Mouse (Mus musculus) heart, postnatal 0 days (tissue): Measurements from ENCODE around the gene Vps18. TPM values are rescaled to one million over a fixed set of nuclear protein-coding genes. Genes with fewer than 3 reads are reported as not detected.

ENCODE experiments used
- ATAC-seq: fragments of 200-750 bp; cut with Nextera tagmentation; 2 replicates; pipeline ENCODE4 v1.8.0; 2017; ENCODE audit warnings: low read depth, moderate number of reproducible peaks, moderate library complexity; ENCODE audit not compliant: insufficient read depth
- DNase-seq: peaks from one replicate; pipeline ENCODE4 v3.0.0-alpha.2; 2016; ENCODE audit warnings: low spot score
- H3K27ac ChIP-seq: fragments of 300-500 bp; sonication (generic); 2 replicates; pipeline ENCODE4 v1.5.1; 2014; ENCODE audit warnings: low read depth, mild to moderate bottlenecking
- H3K27me3 ChIP-seq: fragments of 300-500 bp; sonication (generic); 2 replicates; pipeline ENCODE4 v1.6.1; 2014; ENCODE audit warnings: low read length, mixed read lengths; ENCODE audit not compliant: control insufficient read depth, insufficient read depth
- H3K36me3 ChIP-seq: fragments of 300-500 bp; sonication (generic); replicated peaks from 2 replicates; pipeline ENCODE4 v1.6.1; 2014; ENCODE audit warnings: low read length, mixed read lengths; ENCODE audit not compliant: control insufficient read depth, insufficient read depth
- H3K4me1 ChIP-seq: fragments of 300-500 bp; sonication (generic); 2 replicates; pipeline ENCODE4 v1.6.1; 2014; ENCODE audit warnings: antibody characterized with exemption; ENCODE audit not compliant: control insufficient read depth, insufficient read depth
- H3K4me2 ChIP-seq: fragments of 300-500 bp; sonication (generic); 2 replicates; pipeline ENCODE4 v1.6.1; 2014; ENCODE audit warnings: low read depth, mild to moderate bottlenecking, low read length, moderate library complexity
- H3K4me3 ChIP-seq: fragments of 300-500 bp; sonication (generic); 2 replicates; pipeline ENCODE4 v1.5.1; 2014; ENCODE audit warnings: low read depth, low read length
- H3K9ac ChIP-seq: fragments of 300-500 bp; sonication (generic); replicated peaks from 2 replicates; pipeline ENCODE4 v1.6.1; 2014; ENCODE audit warnings: low read depth, low read length, mixed read lengths
- H3K9me3 ChIP-seq: fragments of 300-500 bp; sonication (generic); replicated peaks from 2 replicates; pipeline ENCODE4 v1.6.1; 2016; ENCODE audit warnings: low read length; ENCODE audit not compliant: control insufficient read depth
- CTCF ChIP-seq: IDR thresholded peaks from 2 replicates; pipeline ENCODE4 v1.5.1; 2016; ENCODE audit warnings: antibody characterized with exemption, control low read depth, low read depth
- EP300 ChIP-seq: IDR thresholded peaks from 2 replicates; pipeline ENCODE4 v1.6.1; 2016; ENCODE audit warnings: antibody characterized with exemption, low read depth
- WGBS: fragments of 180-500 bp; shearing (Covaris S2); extraction: QIAGEN DNeasy Blood & Tissue Kit; methylation state at CpG from one replicate; pipeline ENCODE4 v1.1.7; 2014; 5-methylcytosine and 5-hydroxymethylcytosine counted together
- polyA plus RNA-seq: library from polyadenylated mRNA; unstranded; fragments of >200 nt; fragmentation: Nextera tagmentation; extraction: Ambion mirVana; gene quantifications from 2 replicates; pipeline ENCODE4 v1.2.1, GENCODE M21; 2015
- total RNA-seq: library from RNA; depleted of rRNA; stranded (reverse); fragments of >200 nt; gene quantifications from 2 replicates; pipeline ENCODE4 v1.2.3, GENCODE M21; 2014; ENCODE audit warnings: low replicate concordance

Gene Vps18
- total and polyA plus RNA-seq, 2 experiments from 2014 or later = 8.0 to 14.3 TPM

GRCm38 (mm10) chr2:119274126-119274525, 14.4 kb upstream of the Vps18 start:
- H3K4me3 ChIP-seq = no peak overlapping the region
- TF ChIP-seq CTCF (no peak), EP300 (no peak)
- no peak overlapping the region for H3K9ac ChIP-seq
- H3K27me3 ChIP-seq = peaks cover 17% of the 10 kb centered on the region; the same call in 1 of the 2 replicates
- WGBS = 72% methylated on average over 1 of the region's 1 CpGs
- H3K9me3 ChIP-seq = no peaks in the 10 kb centered on the region
- ATAC-seq = no peak
- no peak overlapping the region for H3K27ac ChIP-seq
- H3K4me1 ChIP-seq = peaks cover 6% of the 10 kb centered on the region; the same call in 1 of the 2 replicates
- DNase-seq = no peak
- H3K4me2 ChIP-seq = no peak overlapping the region
- H3K36me3 ChIP-seq = no peaks in the 10 kb centered on the region

- WGBS = 64% methylated on average over 7 of the region's 7 CpGs
Measured at GRCm38 (mm10) chr2:119276926-119277325, 11.6 kb upstream of the Vps18 start.

GRCm38 (mm10) chr2:119277810-119278209, 10.7 kb upstream of the Vps18 start:
- H3K4me1 ChIP-seq = no peaks in the 10 kb centered on the region
- TF ChIP-seq CTCF = no peak
- no peak for TF ChIP-seq EP300
- no peak overlapping the region for H3K4me2 ChIP-seq
- ATAC-seq (no peak), DNase-seq (no peak)
- no peak overlapping the region for H3K27ac ChIP-seq
- H3K36me3 ChIP-seq = no peaks in the 10 kb centered on the region
- no peaks in the 10 kb centered on the region for H3K9me3 ChIP-seq
- no peak overlapping the region for H3K4me3 ChIP-seq
- WGBS = 89% methylated on average over 23 of the region's 23 CpGs
- H3K27me3 ChIP-seq = no peaks in the 10 kb centered on the region
- no peak overlapping the region for H3K9ac ChIP-seq

More at GRCm38 (mm10) chr2:119276926-119277325, 11.6 kb upstream of the Vps18 start:
- Histone ChIP-seq H3K9me3 (no peaks in the 10 kb centered on the region), H3K9ac (no peak overlapping the region), H3K27me3 (no peaks in the 10 kb centered on the region), H3K4me2 (no peak overlapping the region), H3K27ac (no peak overlapping the region), H3K36me3 (no peaks in the 10 kb centered on the region), H3K4me3 (no peak overlapping the region), H3K4me1 (no peaks in the 10 kb centered on the region)
- DNase-seq = no peak
- no peak for ATAC-seq
- no peak for TF ChIP-seq CTCF
- TF ChIP-seq EP300 = no peak

- Histone ChIP-seq H3K27ac (no peak overlapping the region), H3K4me2 (no peak overlapping the region), H3K9me3 (no peaks in the 10 kb centered on the region), H3K4me1 (no peaks in the 10 kb centered on the region), H3K36me3 (no peaks in the 10 kb centered on the region), H3K27me3 (no peaks in the 10 kb centered on the region), H3K9ac (no peak overlapping the region), H3K4me3 (no peak overlapping the region)
- TF ChIP-seq EP300 (no peak), CTCF (no peak)
- no peak for DNase-seq
- no peak for ATAC-seq
- WGBS = 61% methylated on average over 7 of the region's 7 CpGs
Measured at GRCm38 (mm10) chr2:119281899-119282565, 6.5 kb upstream of the Vps18 start.

- no peak overlapping the region for H3K27ac ChIP-seq
- peaks cover 22% of the 10 kb centered on the region for H3K36me3 ChIP-seq
- DNase-seq (no peak), ATAC-seq (no peak)
- no peak overlapping the region for H3K4me2 ChIP-seq
- H3K4me1 ChIP-seq = peaks cover 7% of the 10 kb centered on the region; the same call in 1 of the 2 replicates
- H3K27me3 ChIP-seq = no peaks in the 10 kb centered on the region
- no peak overlapping the region for H3K9ac ChIP-seq
- H3K9me3 ChIP-seq = no peaks in the 10 kb centered on the region
- no peak overlapping the region for H3K4me3 ChIP-seq
- no peak for TF ChIP-seq EP300
- TF ChIP-seq CTCF = no peak
- WGBS = 94% methylated on average over 5 of the region's 5 CpGs
Measured at GRCm38 (mm10) chr2:119287372-119287771, 1.2 kb upstream of the Vps18 start.

GRCm38 (mm10) chr2:119289014-119289416, 475 bp downstream of the Vps18 start:
- no peak for TF ChIP-seq EP300
- TF ChIP-seq CTCF = no peak
- H3K4me2 ChIP-seq = peak overlapping the region; percentile 90
- H3K9ac ChIP-seq = peak overlapping the region; percentile 78
- peak overlapping the region; percentile 68 for H3K4me3 ChIP-seq
- peak overlapping the region; percentile 58 for H3K27ac ChIP-seq
- no peaks in the 10 kb centered on the region for H3K27me3 ChIP-seq
- no peaks in the 10 kb centered on the region for H3K9me3 ChIP-seq
- no peak for DNase-seq
- WGBS = 1% methylated on average over 11 of the region's 11 CpGs
- ATAC-seq = peak; percentile 18; the same call in 1 of the 2 replicates
- H3K36me3 ChIP-seq = peaks cover 38% of the 10 kb centered on the region
- peaks cover 7% of the 10 kb centered on the region; the same call in 1 of the 2 replicates for H3K4me1 ChIP-seq
